Mouse (Mus musculus): ENCODE measurements around the gene Gm3173.
"Not testable (repeated sequence)": the region's sequence is repeated elsewhere in the genome, so short reads cannot be mapped to it uniquely, and the experiment has no call there.

GRCm38 (mm10) chr14:4414965-4415835 lies 15.6 kb upstream of the Gm3173 start, which contains the start of gene Gm3164:
- not testable (repeated sequence) for TF ChIP-seq POLR2A (IDR thresholded peaks at IDR 0.05; ENCODE audit: control insufficient read depth, low read depth, low read length); CTCF (IDR thresholded peaks at IDR 0.05; ENCODE audit: control insufficient read depth, insufficient read depth, insufficient replicate concordance, low read depth, low read length)

All from testis, adult 2 months (tissue).